Mouse (Mus musculus) lung, embryonic 14.5 days (tissue): Measurements from ENCODE around the gene Gbx1. TPM values are rescaled to one million over a fixed set of nuclear protein-coding genes. Genes with fewer than 3 reads are reported as not detected.
A peak's percentile ranks its signal among the peaks of the same experiment; 100 is the strongest.

ENCODE experiments used
- ATAC-seq: fragments of 200-750 bp; cut with Nextera tagmentation; 2 replicates; pipeline ENCODE4 v1.8.0; 2017; ENCODE audit warnings: mild to moderate bottlenecking, moderate TSS enrichment, moderate library complexity; ENCODE audit not compliant: insufficient read depth
- DNase-seq: peaks from one replicate; pipeline ENCODE4 v3.0.0-alpha.2; 2015
- H3K27ac ChIP-seq: fragments of 300-500 bp; sonication (generic); 2 replicates; pipeline ENCODE4 v1.5.1; 2014; ENCODE audit warnings: low read depth, mild to moderate bottlenecking, moderate library complexity
- H3K27me3 ChIP-seq: fragments of 300-500 bp; sonication (generic); 2 replicates; pipeline ENCODE4 v1.6.1; 2014; ENCODE audit warnings: low read length, control low read depth; ENCODE audit not compliant: insufficient read depth
- H3K36me3 ChIP-seq: fragments of 300-500 bp; sonication (generic); 2 replicates; pipeline ENCODE4 v1.6.1; 2014; ENCODE audit warnings: control low read depth; ENCODE audit not compliant: insufficient read depth
- H3K4me1 ChIP-seq: fragments of 300-500 bp; sonication (generic); 2 replicates; pipeline ENCODE4 v1.6.1; 2014; ENCODE audit warnings: antibody characterized with exemption, control low read depth; ENCODE audit not compliant: insufficient read depth
- H3K4me2 ChIP-seq: fragments of 300-500 bp; sonication (generic); 2 replicates; pipeline ENCODE4 v1.6.1; 2014; ENCODE audit warnings: mild to moderate bottlenecking
- H3K4me3 ChIP-seq: fragments of 300-500 bp; sonication (generic); 2 replicates; pipeline ENCODE4 v1.5.1; 2014; ENCODE audit warnings: low read depth, low read length
- H3K9ac ChIP-seq: fragments of 300-500 bp; sonication (generic); 2 replicates; pipeline ENCODE4 v1.6.1; 2014
- H3K9me3 ChIP-seq: fragments of 300-500 bp; sonication (generic); 2 replicates; pipeline ENCODE4 v1.6.1; 2016; ENCODE audit warnings: low read depth, low read length, control low read depth
- CTCF ChIP-seq: IDR thresholded peaks from 2 replicates; pipeline ENCODE4 v1.5.1; 2016; ENCODE audit warnings: antibody characterized with exemption, low read depth
- WGBS: fragments of 180-500 bp; shearing (Covaris S2); extraction: QIAGEN DNeasy Blood & Tissue Kit; methylation state at CpG from one replicate; pipeline ENCODE4 v1.1.7; 2014; 5-methylcytosine and 5-hydroxymethylcytosine counted together
- polyA plus RNA-seq: library from polyadenylated mRNA; unstranded; fragments of >200 nt; fragmentation: Nextera tagmentation; extraction: Ambion mirVana; gene quantifications from 2 replicates; pipeline ENCODE4 v1.2.1, GENCODE M21; 2014

The Gbx1 gene
- polyA plus RNA-seq, 1 experiment from 2014 or later: 0.07 TPM

- no peak for DNase-seq
- no peak for TF ChIP-seq CTCF
- ATAC-seq: no peak
- no peak overlapping the region for H3K27ac ChIP-seq
- no peak overlapping the region for H3K9ac ChIP-seq
- no peak overlapping the region for H3K4me2 ChIP-seq
- 0 out of 2 replicates have a peak, but pooled peaks cover 12% of the 10 kb centered on the region for H3K27me3 ChIP-seq
- no peaks in the 10 kb centered on the region for H3K4me1 ChIP-seq
- no peaks in the 10 kb centered on the region for H3K9me3 ChIP-seq
- H3K4me3 ChIP-seq: no peak overlapping the region
- peaks cover 20% of the 10 kb centered on the region for H3K36me3 ChIP-seq
- 42% methylated on average over 2 of the region's 2 CpGs for WGBS
These were observed 21.5 kb downstream of the Gbx1 start for GRCm38 (mm10) chr5:24505513-24505912.

DNA sequence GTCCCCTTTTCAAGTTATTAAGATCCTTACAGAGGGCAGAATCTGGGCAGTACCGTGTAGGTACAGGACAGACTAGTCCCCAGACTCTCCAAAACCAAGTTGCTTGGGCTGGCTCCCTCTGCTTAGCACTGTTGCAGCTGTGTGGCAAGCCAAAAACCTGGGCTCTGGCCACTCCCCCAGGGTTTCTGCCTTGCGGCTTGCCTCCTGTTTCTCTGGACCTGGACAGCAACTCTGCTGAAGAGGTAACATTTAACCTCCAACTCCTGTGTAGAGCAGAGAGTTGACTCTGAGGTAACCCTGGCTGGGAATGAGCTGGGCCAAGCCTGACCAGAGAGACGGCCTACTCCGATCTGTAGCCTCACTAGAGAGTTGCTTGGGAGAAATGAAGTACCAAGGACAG lies 24.2 kb downstream of the Gbx1 start:
- TF ChIP-seq CTCF: no peak
- no peak overlapping the region for H3K4me2 ChIP-seq
- no peak overlapping the region for H3K4me3 ChIP-seq
- no peak overlapping the region for H3K9ac ChIP-seq
- 0 out of 2 replicates have a peak, but pooled peaks cover 12% of the 10 kb centered on the region for H3K27me3 ChIP-seq
- H3K4me1 ChIP-seq: no peaks in the 10 kb centered on the region
- 55% methylated on average over 4 of the region's 4 CpGs for WGBS
- no peak for ATAC-seq
- no peaks in the 10 kb centered on the region for H3K9me3 ChIP-seq
- peaks cover 42% of the 10 kb centered on the region for H3K36me3 ChIP-seq
- H3K27ac ChIP-seq: no peak overlapping the region
- no peak for DNase-seq

GRCm38 (mm10) chr5:24500851-24501250 lies 26.2 kb downstream of the Gbx1 start:
- no peak for TF ChIP-seq CTCF
- H3K27ac ChIP-seq: no peak overlapping the region
- peaks cover 59% of the 10 kb centered on the region for H3K36me3 ChIP-seq
- ATAC-seq (peak; percentile 12; the same call in 1 of the 2 replicates), DNase-seq (peak; percentile 72)
- no peaks in the 10 kb centered on the region for H3K9me3 ChIP-seq
- 71% methylated on average over 11 of the region's 11 CpGs for WGBS
- no peak overlapping the region for H3K4me2 ChIP-seq
- H3K9ac ChIP-seq: no peak overlapping the region
- 0 out of 2 replicates have a peak, but pooled peaks cover 12% of the 10 kb centered on the region for H3K27me3 ChIP-seq
- no peak overlapping the region for H3K4me3 ChIP-seq
- no peaks in the 10 kb centered on the region for H3K4me1 ChIP-seq

- Histone ChIP-seq H3K4me3 (no peak overlapping the region), H3K9ac (no peak overlapping the region), H3K4me2 (no peak overlapping the region), H3K27me3 (0 out of 2 replicates have a peak, but pooled peaks cover 4% of the 10 kb centered on the region), H3K9me3 (no peaks in the 10 kb centered on the region), H3K4me1 (no peaks in the 10 kb centered on the region), H3K36me3 (peaks cover 76% of the 10 kb centered on the region), H3K27ac (no peak overlapping the region)
- no peak for DNase-seq
- 74% methylated on average over 10 of the region's 10 CpGs for WGBS
- TF ChIP-seq CTCF: no peak
- no peak for ATAC-seq
These were observed 27.9 kb downstream of the Gbx1 start for GRCm38 (mm10) chr5:24499113-24499512.

DNA sequence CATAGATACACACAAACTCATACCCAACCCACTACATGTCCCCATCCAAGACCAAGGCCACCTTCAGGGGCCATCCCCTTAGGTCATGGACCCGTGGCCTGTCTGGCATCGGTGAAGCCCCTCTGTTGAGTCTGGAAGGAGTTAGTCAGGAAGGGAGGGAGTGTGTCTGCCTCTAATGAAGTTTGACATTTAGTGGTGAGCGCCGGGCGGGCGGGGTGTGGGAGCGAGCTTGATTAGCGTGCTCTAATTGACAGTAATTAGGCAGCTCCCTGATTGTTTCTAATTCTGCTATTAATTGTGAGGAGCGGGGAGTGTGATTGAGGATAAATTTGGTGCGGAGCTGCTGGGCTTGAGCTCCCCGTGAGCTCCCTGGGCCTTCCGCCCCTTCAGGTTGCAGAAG lies 29.5 kb downstream of the Gbx1 start:
- Histone ChIP-seq H3K9me3 (no peaks in the 10 kb centered on the region), H3K4me2 (no peak overlapping the region), H3K4me1 (no peaks in the 10 kb centered on the region), H3K9ac (no peak overlapping the region), H3K27me3 (no peaks in the 10 kb centered on the region), H3K27ac (no peak overlapping the region), H3K4me3 (no peak overlapping the region), H3K36me3 (peaks cover 92% of the 10 kb centered on the region)
- TF ChIP-seq CTCF: no peak
- DNase-seq: no peak
- WGBS: 87% methylated on average over 12 of the region's 12 CpGs
- ATAC-seq: no peak

- WGBS: 78% methylated on average over 6 of the region's 6 CpGs
- Histone ChIP-seq H3K36me3 (peaks cover 92% of the 10 kb centered on the region), H3K27ac (no peak overlapping the region), H3K27me3 (no peaks in the 10 kb centered on the region), H3K4me3 (no peak overlapping the region), H3K4me2 (no peak overlapping the region), H3K9me3 (no peaks in the 10 kb centered on the region), H3K4me1 (no peaks in the 10 kb centered on the region), H3K9ac (no peak overlapping the region)
- DNase-seq: no peak
- TF ChIP-seq CTCF: no peak
- ATAC-seq: no peak
These were observed 30.2 kb downstream of the Gbx1 start for GRCm38 (mm10) chr5:24496756-24497155.

GRCm38 (mm10) chr5:24495019-24495418 lies 32.0 kb downstream of the Gbx1 start:
- Histone ChIP-seq H3K36me3 (peaks cover 91% of the 10 kb centered on the region), H3K27me3 (no peaks in the 10 kb centered on the region), H3K9me3 (no peaks in the 10 kb centered on the region), H3K4me3 (no peak overlapping the region), H3K9ac (no peak overlapping the region), H3K27ac (no peak overlapping the region), H3K4me1 (no peaks in the 10 kb centered on the region), H3K4me2 (no peak overlapping the region)
- no peak for ATAC-seq
- WGBS: 87% methylated on average over 15 of the region's 15 CpGs
- no peak for DNase-seq
- no peak for TF ChIP-seq CTCF
